Mouse (Mus musculus) embryo, embryonic 11 days (tissue): ENCODE data around the gene Gm49333.

Source experiments
- DNase-seq: peaks from one replicate; pipeline ENCODE4 v3.0.0-alpha.2; 2015

The Gm49333 gene

GRCm38 (mm10) chr16:20691617-20692016 is 80.2 kb downstream of the Gm49333 start:
- DNase-seq: no peak

GRCm38 (mm10) chr16:20692241-20692965 is 81.0 kb downstream of the Gm49333 start:
- peak; percentile 17 for DNase-seq

- DNase-seq: peak; percentile 96
Measured at GRCm38 (mm10) chr16:20693111-20693701, 81.8 kb downstream of the Gm49333 start, which contains the start of gene Fam131a. Gene Fam131a (plus strand): TSS chr16:20693241.

GRCm38 (mm10) chr16:20694781-20695180 is 83.4 kb downstream of the Gm49333 start:
- DNase-seq: no peak
